Mouse (Mus musculus): Measurements from ENCODE around the gene Nckap1. TPM values are rescaled to one million over a fixed set of nuclear protein-coding genes. Genes with fewer than 3 reads are reported as not detected.
"Not testable (repeated sequence)": the region's sequence is repeated elsewhere in the genome, so short reads cannot be mapped to it uniquely, and the experiment has no call there.

Gene Nckap1
- total RNA-seq, 4 experiments from 2014 or later, result 371 to 450 (median 413) TPM

GRCm38 (mm10) chr2:80561478-80561877, 19.7 kb downstream of the Nckap1 start:
- DNase-seq (ENCODE audit: low spot score in 2 of 2), result no peak

DNA sequence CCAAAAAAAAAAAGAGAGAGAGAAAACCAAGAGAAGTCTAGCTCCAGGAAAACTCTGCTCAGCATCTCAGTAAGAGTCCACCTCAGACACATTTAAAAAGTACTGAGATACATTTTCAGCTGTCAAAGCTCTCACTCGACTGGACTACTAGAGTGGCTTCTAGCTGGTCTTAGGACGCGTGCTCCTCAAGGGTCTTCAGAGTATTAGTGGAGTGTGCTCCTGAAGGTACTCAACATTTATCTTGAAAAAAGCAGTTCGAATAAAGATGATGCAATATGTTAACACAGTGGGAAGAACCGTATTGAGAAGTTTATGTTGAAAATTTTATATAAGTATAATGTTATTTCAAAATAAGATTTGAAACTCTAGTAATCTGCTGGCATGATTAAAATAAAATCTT, 20.4 kb downstream of the Nckap1 start:
- no peak for DNase-seq (ENCODE audit: low spot score in 2 of 2)

GRCm38 (mm10) chr2:80559655-80560054, 21.5 kb downstream of the Nckap1 start:
- DNase-seq (ENCODE audit: low spot score in 2 of 2), result no peak

DNA sequence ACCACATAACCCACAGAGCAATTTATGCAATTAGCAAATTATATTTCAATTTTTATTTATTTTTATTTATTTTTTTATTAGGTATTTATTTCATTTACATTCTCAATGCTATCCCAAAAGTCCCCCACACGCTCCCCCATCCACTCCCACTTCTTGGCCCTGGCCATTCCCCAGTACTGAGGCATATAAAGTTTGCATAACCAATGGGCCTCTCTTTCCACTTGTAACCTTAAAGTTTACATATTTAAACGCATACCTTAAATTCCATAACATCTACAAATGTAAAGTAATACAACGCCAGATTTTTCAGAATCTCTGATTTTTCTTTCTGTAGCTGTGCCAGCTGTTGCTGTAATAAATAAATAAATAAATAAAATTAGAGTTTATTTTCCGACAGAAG, 26.7 kb downstream of the Nckap1 start:
- no peak for DNase-seq (ENCODE audit: low spot score in 2 of 2)

DNA sequence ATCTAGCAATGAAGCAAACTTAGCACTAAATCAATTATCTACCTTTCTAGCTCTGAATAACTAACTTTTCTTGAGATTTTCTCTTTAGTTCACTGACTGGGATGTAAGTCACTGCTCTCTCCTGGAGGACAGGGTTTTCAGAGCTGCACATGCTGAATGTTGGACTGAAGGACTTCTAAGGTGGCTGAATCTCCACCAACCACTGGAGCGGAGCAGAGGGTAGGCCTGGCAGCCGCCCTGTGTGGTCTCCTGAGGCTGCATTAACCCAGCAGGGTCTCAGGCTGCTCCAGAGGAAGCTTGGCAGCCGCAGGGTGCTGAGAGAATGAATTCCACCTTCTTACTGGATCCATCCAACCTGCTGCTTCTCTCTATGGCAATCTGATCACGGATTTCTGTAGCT, 31.5 kb downstream of the Nckap1 start:
- no peak for DNase-seq (ENCODE audit: low spot score in 2 of 2)

DNA sequence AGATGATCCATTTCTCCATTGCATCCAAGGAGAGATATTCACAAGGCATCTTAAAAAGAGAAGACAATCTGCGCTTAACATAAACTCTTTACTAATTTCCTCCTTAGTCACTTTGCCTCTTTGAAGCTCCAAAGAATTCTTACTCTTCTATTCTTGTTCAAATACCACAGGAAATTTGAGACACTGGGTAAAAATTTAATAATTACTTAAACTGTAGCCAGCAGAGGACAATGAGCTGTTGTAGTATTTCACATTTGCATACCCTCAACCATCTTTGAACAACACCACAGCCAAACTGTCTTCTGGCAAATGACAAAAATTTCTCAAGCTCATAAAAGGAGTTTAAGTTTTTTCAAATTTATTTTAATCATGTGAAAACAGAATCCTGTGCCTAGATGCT, 33.3 kb downstream of the Nckap1 start:
- DNase-seq (ENCODE audit: low spot score in 2 of 2), result no peak

DNA sequence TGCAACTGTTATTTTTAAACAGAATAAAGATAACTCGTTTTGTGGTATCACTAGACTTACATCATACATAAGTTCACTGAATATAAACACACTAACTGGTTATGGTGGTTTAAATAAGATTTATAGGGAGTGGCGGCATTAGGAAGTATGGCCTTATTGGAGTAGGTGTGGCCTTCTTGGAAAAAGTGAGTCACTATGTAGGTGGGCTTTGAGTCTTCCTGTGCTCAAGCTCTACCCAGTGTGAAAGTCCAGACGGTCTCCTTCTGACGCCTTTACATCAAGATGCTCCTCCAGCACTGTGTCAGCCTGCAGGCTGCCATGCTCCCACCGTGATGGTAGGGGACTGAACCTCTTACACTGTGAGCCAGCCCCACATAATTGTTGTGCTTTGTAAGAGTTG, 38.4 kb downstream of the Nckap1 start:
- no peak for DNase-seq (ENCODE audit: low spot score in 2 of 2)

GRCm38 (mm10) chr2:80537156-80537555, 44.0 kb downstream of the Nckap1 start:
- DNase-seq (ENCODE audit: low spot score in 2 of 2), result no peak

- DNase-seq (ENCODE audit: low spot score in 2 of 2), result no peak
Observed at GRCm38 (mm10) chr2:80536608-80537007, 44.6 kb downstream of the Nckap1 start.

GRCm38 (mm10) chr2:80524275-80524674, 56.9 kb downstream of the Nckap1 start:
- DNase-seq (ENCODE audit: low spot score in 2 of 2), result no peak

- DNase-seq (ENCODE audit: low spot score in 2 of 2), result no peak
Observed at GRCm38 (mm10) chr2:80506051-80506802, 75.0 kb downstream of the Nckap1 start.

DNA sequence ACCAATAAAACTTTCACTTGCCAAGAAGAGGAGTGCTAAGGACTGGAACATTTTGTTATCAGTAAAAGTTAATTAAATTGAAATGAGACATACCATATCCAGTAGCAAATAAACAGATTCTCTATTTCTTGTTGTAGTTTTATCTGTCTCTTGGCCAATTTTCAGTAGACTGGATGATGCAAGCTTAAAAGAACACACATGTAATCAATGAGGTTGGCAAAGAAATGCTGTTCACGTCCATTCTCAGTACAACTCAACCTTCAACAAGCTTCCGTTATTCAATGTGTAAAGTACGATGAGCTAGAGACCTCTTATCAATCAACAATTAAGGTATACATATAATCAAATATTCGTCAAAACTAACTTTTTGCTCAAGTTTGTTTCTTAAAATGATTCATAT, 79.0 kb downstream of the Nckap1 start:
- no peak for DNase-seq (ENCODE audit: low spot score in 2 of 2)

DNA sequence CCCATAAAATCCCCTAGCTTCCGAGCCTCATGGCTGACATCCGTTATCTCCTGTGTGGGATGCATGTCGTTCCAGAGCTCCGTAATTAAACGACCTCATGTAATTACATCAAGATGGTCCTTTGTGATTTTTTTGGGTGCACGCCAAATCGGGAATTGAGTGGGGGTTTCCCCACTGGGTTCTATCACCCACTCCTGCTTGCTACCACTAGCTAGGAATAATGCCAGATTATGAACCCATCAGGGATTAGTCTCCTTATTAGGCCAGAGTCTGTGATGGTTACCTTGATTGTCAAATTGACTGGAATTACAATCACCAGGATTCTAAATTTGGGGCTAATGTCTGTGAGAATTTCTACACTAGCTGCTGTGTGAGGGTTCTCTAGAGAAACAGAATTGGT, 85.9 kb downstream of the Nckap1 start:
- DNase-seq (ENCODE audit: low spot score in 2 of 2), result not testable (repeated sequence)

DNA sequence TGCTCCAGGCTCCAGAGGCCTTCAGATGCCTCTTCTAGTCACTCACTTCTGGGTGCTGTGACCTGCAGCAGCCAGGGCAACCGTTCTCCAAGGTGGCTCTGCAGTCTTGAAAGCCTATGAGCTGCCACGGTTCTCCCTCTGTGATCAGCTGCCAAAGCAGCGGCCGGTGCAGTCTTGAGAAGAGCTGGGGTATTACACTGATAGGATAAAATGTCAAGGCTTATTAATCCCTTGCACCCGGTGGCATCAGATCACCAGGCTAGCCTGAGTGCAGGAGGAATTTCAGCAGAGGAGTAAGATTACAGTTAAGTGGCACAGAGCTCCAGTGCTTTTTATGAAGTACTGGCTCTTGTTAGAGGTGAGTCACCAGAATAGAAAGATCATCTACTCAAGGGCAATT, 94.3 kb downstream of the Nckap1 start:
- no peak for DNase-seq (ENCODE audit: low spot score in 2 of 2)

DNA sequence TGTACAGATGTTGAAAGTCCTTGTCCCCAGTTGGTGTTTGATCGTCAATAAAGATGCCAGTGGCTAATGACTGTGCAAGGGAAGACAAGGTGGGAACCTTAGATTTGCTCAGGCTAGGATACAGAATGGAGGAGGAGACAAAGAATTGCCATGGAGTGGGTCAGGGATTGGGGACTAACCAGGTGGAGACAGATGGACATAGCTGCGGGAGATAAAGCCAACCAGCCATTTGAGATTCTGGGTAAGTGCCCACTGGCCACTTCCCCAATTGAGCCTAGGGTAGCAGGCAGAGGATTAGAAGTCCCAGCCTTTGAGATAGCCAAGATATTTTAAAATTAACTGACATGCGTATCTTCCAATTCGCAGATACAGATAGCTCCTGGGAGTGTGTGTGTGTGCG, 96.2 kb downstream of the Nckap1 start:
- DNase-seq (ENCODE audit: low spot score in 2 of 2), result no peak

GRCm38 (mm10) chr2:80475831-80476230, 105.3 kb downstream of the Nckap1 start:
- DNase-seq (ENCODE audit: low spot score in 2 of 2), result no peak

- DNase-seq (ENCODE audit: low spot score in 2 of 2), result no peak
Observed at GRCm38 (mm10) chr2:80474247-80474796, 106.9 kb downstream of the Nckap1 start.

DNA sequence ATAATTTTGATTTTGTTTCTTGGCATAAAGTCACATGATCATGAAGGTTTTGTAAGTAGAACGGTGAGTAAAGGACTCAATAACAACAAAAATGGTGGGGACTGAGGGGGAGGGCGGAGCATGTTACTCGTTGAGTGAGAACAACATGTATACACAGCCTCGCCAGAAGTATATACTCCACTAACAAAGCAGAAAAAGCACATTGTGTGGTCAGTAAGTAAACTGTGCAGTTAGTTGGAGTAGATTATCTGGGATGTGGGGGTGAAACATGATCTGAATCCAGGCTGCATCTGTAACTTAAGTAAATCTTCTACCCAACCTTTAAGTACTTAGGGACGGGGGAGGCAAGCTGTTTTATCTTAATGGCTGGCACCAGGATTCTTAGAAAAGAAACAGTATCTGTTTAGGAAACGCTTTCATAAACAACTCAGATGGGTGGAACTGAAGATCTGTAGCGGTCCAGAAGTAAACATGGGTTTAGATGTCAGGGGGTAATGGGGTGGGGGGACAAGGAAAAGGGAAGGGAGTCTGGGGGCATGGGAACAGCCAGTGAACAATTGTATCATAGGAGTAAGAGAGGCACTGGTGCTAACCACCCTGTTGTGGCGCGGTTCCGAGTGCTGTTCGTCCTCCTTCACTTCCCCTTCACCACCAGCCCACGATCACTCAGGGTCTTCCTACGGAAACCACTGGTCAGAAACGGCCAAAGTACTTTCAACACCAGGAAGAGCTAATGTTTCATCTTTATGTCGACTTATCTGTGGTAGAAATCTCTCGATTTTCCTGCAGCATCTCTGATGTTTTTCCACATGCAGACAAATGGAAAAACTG, 115.0 kb downstream of the Nckap1 start:
- DNase-seq (ENCODE audit: low spot score in 2 of 2), result no peak

DNA sequence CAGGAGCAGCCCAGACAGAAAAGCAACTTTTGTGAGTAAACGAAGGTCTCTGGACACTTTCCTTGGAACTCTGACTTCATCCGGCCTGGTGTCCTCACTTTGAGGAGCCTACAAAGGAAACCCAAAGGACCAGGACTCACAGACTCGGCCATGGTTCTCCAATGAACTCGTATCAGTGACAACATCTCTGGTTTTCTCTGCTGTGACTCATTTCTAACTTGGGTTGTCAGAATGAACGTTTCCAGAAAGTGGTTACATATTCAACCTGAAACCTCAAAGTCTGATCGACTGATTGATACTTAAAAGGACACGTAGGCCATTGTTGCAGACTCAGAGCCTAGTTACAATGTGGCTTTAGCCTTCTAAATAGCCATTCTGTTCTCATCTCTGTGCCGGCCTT, 119.4 kb downstream of the Nckap1 start:
- no peak for DNase-seq (ENCODE audit: low spot score in 2 of 2)

All from left cerebral cortex, adult 8-10 months (tissue).